Mouse (Mus musculus) erythroblast, adult 5-6 weeks (primary cell): ENCODE measurements around the gene Pak7. TPM values are rescaled to one million over a fixed set of nuclear protein-coding genes. Genes with fewer than 3 reads are reported as not detected.

ENCODE experiments used
- ATAC-seq: replicated peaks from 2 replicates; pipeline ENCODE4 v1.8.0; 2016; ENCODE audit warnings: moderate number of reproducible peaks, mild to moderate bottlenecking, moderate TSS enrichment, inconsistent platforms; ENCODE audit not compliant: poor library complexity, low FRiP score, severe bottlenecking
- total RNA-seq, 2 experiments: library from RNA; stranded (forward) in 1 of 2; stranded (reverse) in 1 of 2; fragments of 150-400 nt in 1 of 2; fragments of 200-764, 138-1000 nt in 1 of 2; gene quantifications; 2 replicates each; pipeline versions ENCODE4 v1.2.3 to v1.2.4; 2015 to 2017; ENCODE audit warnings: low replicate concordance in 2 of 2

Gene Pak7
- total RNA-seq, 2 experiments from 2014 or later: not detected

DNA sequence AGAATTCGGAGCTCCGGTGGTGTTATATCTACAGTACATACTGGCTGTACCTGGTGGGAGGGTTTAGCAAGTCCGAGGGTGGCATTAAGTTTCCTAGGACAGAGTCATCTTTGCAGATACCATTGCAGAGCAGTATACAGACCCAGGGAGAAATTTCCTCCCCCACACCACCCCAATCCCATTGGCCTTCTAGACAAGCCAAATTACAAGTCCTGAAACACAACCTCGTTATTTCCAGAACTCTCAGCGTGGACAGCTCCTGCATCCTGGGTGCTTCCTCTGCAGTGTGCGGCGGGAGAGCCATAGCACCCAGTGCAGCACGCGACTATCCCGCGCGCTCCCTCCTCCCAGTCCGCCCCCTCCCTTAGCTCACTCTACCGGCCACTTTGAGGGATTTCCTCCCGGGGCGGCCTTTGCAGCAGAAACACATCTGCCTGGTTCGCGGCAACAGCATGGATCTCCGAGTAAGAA is 329.9 kb downstream of the Pak7 start:
- no peak for ATAC-seq

- no peak for ATAC-seq
Observed at GRCm38 (mm10) chr2:136051688-136052289, 336.0 kb downstream of the Pak7 start, which contains the start of gene Lamp5. Gene Lamp5, plus strand, starts transcription at chr2:136052239.

- no peak for ATAC-seq
Observed at GRCm38 (mm10) chr2:136050793-136051615, 336.8 kb downstream of the Pak7 start.

DNA sequence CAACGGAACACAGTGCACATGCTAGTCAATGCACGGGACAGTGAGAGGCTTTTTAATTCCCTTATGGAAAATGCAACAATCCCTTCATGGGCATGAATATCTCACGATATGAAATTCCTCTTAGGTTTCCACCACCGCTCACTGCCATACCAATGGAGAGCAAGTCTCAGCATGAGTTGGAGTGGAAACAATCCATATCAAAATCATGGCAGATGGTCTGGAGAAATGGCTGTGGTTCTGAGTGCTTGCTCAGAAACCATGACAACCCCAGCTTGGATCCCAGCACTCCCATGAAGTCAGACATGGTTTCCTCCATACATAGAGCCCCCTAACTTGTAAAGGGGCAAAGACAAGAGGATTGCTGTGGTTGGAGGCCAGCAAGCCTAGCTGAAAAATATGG is 339.3 kb downstream of the Pak7 start:
- ATAC-seq: no peak

Other genes starting within 250 kb of the Pak7 start
- gene Ankef1, start 113.9 kb upstream of the Pak7 start, total RNA-seq (2015; ENCODE audit: low replicate concordance): not detected in 2 replicates
- gene Ankef1, start 113.9 kb upstream of the Pak7 start, total RNA-seq (2017; ENCODE audit: low replicate concordance): 0.26 TPM in 1 of 2 replicates, not detected in the other